Mouse (Mus musculus) limb, embryonic 12.5 days (tissue): ENCODE data around the gene Snta1. TPM values are rescaled to one million over a fixed set of nuclear protein-coding genes. Genes with fewer than 3 reads are reported as not detected.

Experiments
- ATAC-seq: fragments of 200-750 bp; cut with Nextera tagmentation; 2 replicates; pipeline ENCODE4 v1.8.0; 2017; ENCODE audit warnings: low read depth, moderate TSS enrichment; ENCODE audit not compliant: insufficient number of reproducible peaks, insufficient read depth, low FRiP score, low TSS enrichment
- H3K27ac ChIP-seq: fragments of 300-500 bp; sonication (generic); 2 replicates; pipeline ENCODE4 v1.5.1; 2016; ENCODE audit warnings: mild to moderate bottlenecking, moderate library complexity
- H3K27me3 ChIP-seq: fragments of 300-500 bp; sonication (generic); 2 replicates; pipeline ENCODE4 v1.6.1; 2016; ENCODE audit warnings: mild to moderate bottlenecking, moderate library complexity
- H3K36me3 ChIP-seq: fragments of 300-500 bp; sonication (generic); 2 replicates; pipeline ENCODE4 v1.6.1; 2016; ENCODE audit warnings: mild to moderate bottlenecking, moderate library complexity
- H3K4me1 ChIP-seq: fragments of 300-500 bp; sonication (generic); replicated peaks from 2 replicates; pipeline ENCODE4 v1.6.1; 2016
- H3K4me2 ChIP-seq: fragments of 300-500 bp; sonication (generic); 2 replicates; pipeline ENCODE4 v1.6.1; 2016; ENCODE audit warnings: mild to moderate bottlenecking, moderate library complexity
- H3K4me3 ChIP-seq: fragments of 300-500 bp; sonication (generic); replicated peaks from 2 replicates; pipeline ENCODE4 v1.5.1; 2016; ENCODE audit warnings: mild to moderate bottlenecking
- H3K9ac ChIP-seq: fragments of 300-500 bp; sonication (generic); replicated peaks from 2 replicates; pipeline ENCODE4 v1.6.1; 2016; ENCODE audit warnings: mild to moderate bottlenecking, moderate library complexity
- H3K9me3 ChIP-seq: fragments of 300-500 bp; sonication (generic); 2 replicates; pipeline ENCODE4 v1.6.1; 2016; ENCODE audit warnings: mild to moderate bottlenecking, moderate library complexity
- WGBS: fragments of 180-500 bp; shearing (Covaris S2); methylation state at CpG from one replicate; pipeline ENCODE4 v1.1.7; 2016; 5-methylcytosine and 5-hydroxymethylcytosine counted together
- polyA plus RNA-seq: library from polyadenylated mRNA; unstranded; fragments of >200 nt; fragmentation: Nextera tagmentation; extraction: Ambion mirVana; gene quantifications from 2 replicates; pipeline ENCODE4 v1.2.1, GENCODE M21; 2016

Snta1 gene
- polyA plus RNA-seq, 1 experiment from 2014 or later = 7.5 TPM

- no peak overlapping the region for H3K27ac ChIP-seq
- H3K27me3 ChIP-seq = no peaks in the 10 kb centered on the region
- H3K9me3 ChIP-seq = no peaks in the 10 kb centered on the region
- H3K4me1 ChIP-seq = peaks cover 10% of the 10 kb centered on the region
- no peak overlapping the region for H3K9ac ChIP-seq
- H3K4me2 ChIP-seq = no peak overlapping the region
- 73% methylated on average over 2 of the region's 2 CpGs for WGBS
- no peaks in the 10 kb centered on the region for H3K36me3 ChIP-seq
- no peak for ATAC-seq
- H3K4me3 ChIP-seq = no peak overlapping the region
Measured at GRCm38 (mm10) chr2:154399325-154399724, 8.6 kb downstream of the Snta1 start.

- H3K4me1 ChIP-seq = peaks cover 8% of the 10 kb centered on the region
- no peak overlapping the region for H3K4me2 ChIP-seq
- 86% methylated on average over 7 of the region's 7 CpGs for WGBS
- no peak overlapping the region for H3K9ac ChIP-seq
- H3K36me3 ChIP-seq = no peaks in the 10 kb centered on the region
- ATAC-seq = no peak
- H3K9me3 ChIP-seq = no peaks in the 10 kb centered on the region
- H3K27ac ChIP-seq = no peak overlapping the region
- no peaks in the 10 kb centered on the region for H3K27me3 ChIP-seq
- no peak overlapping the region for H3K4me3 ChIP-seq
Measured at GRCm38 (mm10) chr2:154398267-154398666, 9.6 kb downstream of the Snta1 start.

- H3K9me3 ChIP-seq = no peaks in the 10 kb centered on the region
- H3K9ac ChIP-seq = no peak overlapping the region
- no peak overlapping the region for H3K4me2 ChIP-seq
- WGBS = 78% methylated on average over 2 of the region's 2 CpGs
- ATAC-seq = no peak
- H3K27me3 ChIP-seq = no peaks in the 10 kb centered on the region
- H3K36me3 ChIP-seq = no peaks in the 10 kb centered on the region
- no peak overlapping the region for H3K27ac ChIP-seq
- H3K4me3 ChIP-seq = no peak overlapping the region
- H3K4me1 ChIP-seq = no peaks in the 10 kb centered on the region
Measured at GRCm38 (mm10) chr2:154396529-154396928, 11.4 kb downstream of the Snta1 start.

GRCm38 (mm10) chr2:154394602-154395001 is 13.3 kb downstream of the Snta1 start:
- no peaks in the 10 kb centered on the region for H3K27me3 ChIP-seq
- H3K9me3 ChIP-seq = no peaks in the 10 kb centered on the region
- H3K4me2 ChIP-seq = no peak overlapping the region
- no peak overlapping the region for H3K4me3 ChIP-seq
- 82% methylated on average over 3 of the region's 3 CpGs for WGBS
- ATAC-seq = no peak
- no peaks in the 10 kb centered on the region for H3K36me3 ChIP-seq
- H3K4me1 ChIP-seq = no peaks in the 10 kb centered on the region; the same call in 1 of the 2 replicates
- no peak overlapping the region for H3K27ac ChIP-seq
- no peak overlapping the region for H3K9ac ChIP-seq

GRCm38 (mm10) chr2:154390180-154390964 is 17.5 kb downstream of the Snta1 start:
- no peak overlapping the region for H3K4me3 ChIP-seq
- no peak overlapping the region for H3K9ac ChIP-seq
- H3K4me2 ChIP-seq = no peak overlapping the region
- ATAC-seq = no peak
- H3K4me1 ChIP-seq = no peaks in the 10 kb centered on the region; the same call in 1 of the 2 replicates
- no peaks in the 10 kb centered on the region for H3K36me3 ChIP-seq
- H3K9me3 ChIP-seq = no peaks in the 10 kb centered on the region
- 73% methylated on average over 11 of the region's 11 CpGs for WGBS
- no peaks in the 10 kb centered on the region for H3K27me3 ChIP-seq
- H3K27ac ChIP-seq = no peak overlapping the region

- Histone ChIP-seq H3K4me3 (no peak overlapping the region), H3K4me1 (no peaks in the 10 kb centered on the region), H3K9ac (no peak overlapping the region), H3K27ac (no peak overlapping the region), H3K9me3 (no peaks in the 10 kb centered on the region), H3K36me3 (no peaks in the 10 kb centered on the region), H3K4me2 (no peak overlapping the region), H3K27me3 (no peaks in the 10 kb centered on the region)
- ATAC-seq = no peak
- 91% methylated on average over 7 of the region's 7 CpGs for WGBS
Measured at GRCm38 (mm10) chr2:154379103-154379502, 28.8 kb downstream of the Snta1 start.

- no peaks in the 10 kb centered on the region for H3K4me1 ChIP-seq
- H3K4me3 ChIP-seq = no peak overlapping the region
- WGBS = 83% methylated on average over 6 of the region's 6 CpGs
- ATAC-seq = no peak
- H3K27ac ChIP-seq = no peak overlapping the region
- no peak overlapping the region for H3K9ac ChIP-seq
- H3K9me3 ChIP-seq = no peaks in the 10 kb centered on the region
- H3K27me3 ChIP-seq = no peaks in the 10 kb centered on the region
- H3K4me2 ChIP-seq = no peak overlapping the region
- H3K36me3 ChIP-seq = peaks cover 6% of the 10 kb centered on the region
Measured at GRCm38 (mm10) chr2:154374807-154375601, 32.9 kb downstream of the Snta1 start.

- H3K4me1 ChIP-seq = no peaks in the 10 kb centered on the region
- no peaks in the 10 kb centered on the region for H3K9me3 ChIP-seq
- H3K9ac ChIP-seq = no peak overlapping the region
- WGBS = 60% methylated on average over 6 of the region's 6 CpGs
- H3K36me3 ChIP-seq = peaks cover 15% of the 10 kb centered on the region
- no peak overlapping the region for H3K4me3 ChIP-seq
- no peak overlapping the region for H3K27ac ChIP-seq
- H3K27me3 ChIP-seq = no peaks in the 10 kb centered on the region
- no peak overlapping the region for H3K4me2 ChIP-seq
- ATAC-seq = no peak
Measured at GRCm38 (mm10) chr2:154373961-154374632, 33.8 kb downstream of the Snta1 start.

- no peaks in the 10 kb centered on the region for H3K27me3 ChIP-seq
- ATAC-seq = no peak; the same call in 1 of the 2 replicates
- peak within 1 kb of the TSS; percentile 62 for H3K4me2 ChIP-seq
- H3K4me1 ChIP-seq = no peaks in the 10 kb centered on the region
- peak within 1 kb of the TSS; percentile 94 for H3K27ac ChIP-seq
- 15% methylated on average over 9 of the region's 9 CpGs for WGBS
- H3K9ac ChIP-seq = peak within 1 kb of the TSS; percentile 93
- peaks cover 23% of the 10 kb centered on the region for H3K36me3 ChIP-seq
- peak within 1 kb of the TSS; percentile 70 for H3K4me3 ChIP-seq
- H3K9me3 ChIP-seq = no peaks in the 10 kb centered on the region
Measured at GRCm38 (mm10) chr2:154372842-154373500, 34.9 kb downstream of the Snta1 start, which contains the start of gene Cdk5rap1. Gene Cdk5rap1, minus strand, starts transcription at chr2:154373010.

- under 1% methylated on average over 42 of the region's 42 CpGs for WGBS
- peak; percentile 75; the same call in 1 of the 2 replicates for ATAC-seq
- Histone ChIP-seq H3K4me3 (peak overlapping the region; percentile 70), H3K4me2 (peak overlapping the region; percentile 62), H3K27me3 (no peaks in the 10 kb centered on the region), H3K27ac (peak overlapping the region; percentile 94), H3K4me1 (no peaks in the 10 kb centered on the region), H3K9ac (peak overlapping the region; percentile 93), H3K9me3 (no peaks in the 10 kb centered on the region), H3K36me3 (peaks cover 29% of the 10 kb centered on the region)
Measured at GRCm38 (mm10) chr2:154372151-154372829, 35.6 kb downstream of the Snta1 start.
